Mouse (Mus musculus) regulatory T cell (primary cell): Measurements from ENCODE around the gene Plbd1.

Experiments
- in situ Hi-C: fragments of 300-600 bp; cut with MboI, MseI; formaldehyde crosslinking; loops from one replicate; pipeline ENCODE4 v1.15.1; 2025; ENCODE audit warnings: high pct_unique_total_duplicates

Gene Plbd1

GRCm38 (mm10) chr6:136650664-136651063 lies 11.1 kb downstream of the Plbd1 start:
- in situ Hi-C loops: no loop called here

- in situ Hi-C loops: loop anchor here (25.0 kb wide), 1 partner anchor 340 kb away; no protein-coding TSS in a partner anchor
Observed at GRCm38 (mm10) chr6:136647455-136647861, 14.3 kb downstream of the Plbd1 start.

GRCm38 (mm10) chr6:136646207-136646606 lies 15.5 kb downstream of the Plbd1 start:
- in situ Hi-C loops: loop anchor here (25.0 kb wide), 1 partner anchor 341 kb away; no protein-coding TSS in a partner anchor

GRCm38 (mm10) chr6:136645754-136646153 lies 16.0 kb downstream of the Plbd1 start:
- in situ Hi-C loops: loop anchor here (25.0 kb wide), 1 partner anchor 342 kb away; no protein-coding TSS in a partner anchor

- in situ Hi-C loops: loop anchor here (25.0 kb wide), 1 partner anchor 343 kb away; no protein-coding TSS in a partner anchor
Observed at GRCm38 (mm10) chr6:136644171-136644570, 17.6 kb downstream of the Plbd1 start.

GRCm38 (mm10) chr6:136634982-136635381 lies 26.7 kb downstream of the Plbd1 start:
- in situ Hi-C loops: loop anchor here (25.0 kb wide), 1 partner anchor 352 kb away; no protein-coding TSS in a partner anchor

- in situ Hi-C loops: loop anchor here (25.0 kb wide), 1 partner anchor 354 kb away; no protein-coding TSS in a partner anchor
Observed at GRCm38 (mm10) chr6:136633719-136634118, 28.0 kb downstream of the Plbd1 start.

GRCm38 (mm10) chr6:136633154-136633553 lies 28.6 kb downstream of the Plbd1 start:
- in situ Hi-C loops: loop anchor here (25.0 kb wide), 1 partner anchor 354 kb away; no protein-coding TSS in a partner anchor

- in situ Hi-C loops: loop anchor here (25.0 kb wide), 1 partner anchor 355 kb away; no protein-coding TSS in a partner anchor
Observed at GRCm38 (mm10) chr6:136631945-136632534, 29.7 kb downstream of the Plbd1 start.

- in situ Hi-C loops: loop anchor here (25.0 kb wide), 1 partner anchor 356 kb away; no protein-coding TSS in a partner anchor
Observed at GRCm38 (mm10) chr6:136631519-136631918, 30.2 kb downstream of the Plbd1 start.

- in situ Hi-C loops: loop anchor here (5.0 to 25.0 kb wide), 2 partner anchors 113 to 358 kb away; no protein-coding TSS in a partner anchor
Observed at GRCm38 (mm10) chr6:136629639-136630038, 32.1 kb downstream of the Plbd1 start.

- in situ Hi-C loops: loop anchor here (5.0 to 25.0 kb wide), 2 partner anchors 117 to 362 kb away; no protein-coding TSS in a partner anchor
Observed at GRCm38 (mm10) chr6:136625421-136625820, 36.3 kb downstream of the Plbd1 start.

- in situ Hi-C loops: no loop called here
Observed at GRCm38 (mm10) chr6:136620361-136621139, 41.2 kb downstream of the Plbd1 start.

GRCm38 (mm10) chr6:136614156-136614555 lies 47.6 kb downstream of the Plbd1 start:
- in situ Hi-C loops: no loop called here

GRCm38 (mm10) chr6:136612312-136612711 lies 49.4 kb downstream of the Plbd1 start:
- in situ Hi-C loops: no loop called here

GRCm38 (mm10) chr6:136611351-136612215 lies 50.1 kb downstream of the Plbd1 start:
- in situ Hi-C loops: no loop called here

GRCm38 (mm10) chr6:136602601-136603000 lies 59.1 kb downstream of the Plbd1 start:
- in situ Hi-C loops: no loop called here

GRCm38 (mm10) chr6:136594541-136594940 lies 67.2 kb downstream of the Plbd1 start:
- in situ Hi-C loops: no loop called here

GRCm38 (mm10) chr6:136590739-136591138 lies 71.0 kb downstream of the Plbd1 start:
- in situ Hi-C loops: no loop called here

- in situ Hi-C loops: no loop called here
Observed at GRCm38 (mm10) chr6:136566002-136566401, 95.7 kb downstream of the Plbd1 start.
